Mouse (Mus musculus): Measurements from ENCODE around the gene Esyt1. TPM values are rescaled to one million over a fixed set of nuclear protein-coding genes. Genes with fewer than 3 reads are reported as not detected.

Esyt1 gene
- polyA plus RNA-seq, 1 experiment: 166 TPM

DNA sequence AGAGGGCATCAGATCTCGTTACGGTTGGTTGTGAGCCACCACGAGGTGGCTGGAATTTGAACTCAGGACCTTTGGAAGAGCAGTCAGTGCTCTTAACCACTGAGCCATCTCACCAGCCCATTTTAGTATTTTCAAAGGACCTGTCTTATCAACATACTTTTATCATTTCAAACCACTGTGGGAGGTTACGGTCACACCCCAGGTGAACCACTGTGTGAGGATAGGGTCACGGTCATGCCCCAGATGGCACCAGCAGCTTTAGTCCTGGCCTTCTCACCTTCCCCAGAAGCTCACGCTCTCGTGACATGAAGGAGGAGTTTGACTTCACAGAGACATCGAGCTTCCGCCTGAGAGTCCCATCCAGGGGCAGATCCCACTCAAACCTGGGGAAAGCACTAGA is 14.5 kb downstream of the Esyt1 start:
- Histone ChIP-seq H3ac (ENCODE audit: control insufficient read depth, insufficient read length) (no peak overlapping the region), H3K27me3 (ENCODE audit: control insufficient read depth, insufficient read depth, insufficient read length) (no peaks in the 10 kb centered on the region), H3K79me2 (ENCODE audit: control insufficient read depth, insufficient read depth) (no peaks in the 10 kb centered on the region), H3K4me2 (ENCODE audit: low read depth) (no peak overlapping the region), H3K36me3 (ENCODE audit: control insufficient read depth, insufficient read depth) (peaks cover 48% of the 10 kb centered on the region), H3K4me3 (no peak overlapping the region)
- TF ChIP-seq REST (IDR thresholded peaks at IDR 0.05; ENCODE audit: insufficient read depth, insufficient read length): no peak
- TF ChIP-seq USF1 (IDR thresholded peaks at IDR 0.05; ENCODE audit: low read depth): no peak
- no peak for TF ChIP-seq TCF3 (IDR thresholded peaks at IDR 0.05; ENCODE audit: insufficient read length, low read depth)
- TF ChIP-seq MAX (IDR thresholded peaks at IDR 0.05; ENCODE audit: low read depth): no peak
- no peak for TF ChIP-seq SRF (IDR thresholded peaks at IDR 0.05; ENCODE audit: control insufficient read depth, insufficient read length, low read depth)
- TF ChIP-seq MYOG (IDR thresholded peaks at IDR 0.05; ENCODE audit: control insufficient read depth in 1 of 3, insufficient read depth in 1 of 3, insufficient read length in 2 of 3, low read depth in 2 of 3): no peak
- no peak for TF ChIP-seq POLR2A (IDR thresholded peaks at IDR 0.05; ENCODE audit: insufficient read length, low read depth)
- no peak for TF ChIP-seq CEBPB (IDR thresholded peaks at IDR 0.05; ENCODE audit: insufficient read depth, poor library complexity, severe bottlenecking)
- TF ChIP-seq POLR2AphosphoS2 (IDR thresholded peaks at IDR 0.05; ENCODE audit: insufficient read length, low read depth): no peak
- no peak for TF ChIP-seq MYOD1 (IDR thresholded peaks at IDR 0.05; ENCODE audit: control insufficient read depth in 1 of 3, insufficient read length in 2 of 3, low read depth in 2 of 3)
- TF ChIP-seq TCF12 (IDR thresholded peaks at IDR 0.05; ENCODE audit: insufficient read depth, poor library complexity, severe bottlenecking): no peak
- TF ChIP-seq E2F4 (IDR thresholded peaks at IDR 0.05; ENCODE audit: insufficient read depth): no peak

DNA sequence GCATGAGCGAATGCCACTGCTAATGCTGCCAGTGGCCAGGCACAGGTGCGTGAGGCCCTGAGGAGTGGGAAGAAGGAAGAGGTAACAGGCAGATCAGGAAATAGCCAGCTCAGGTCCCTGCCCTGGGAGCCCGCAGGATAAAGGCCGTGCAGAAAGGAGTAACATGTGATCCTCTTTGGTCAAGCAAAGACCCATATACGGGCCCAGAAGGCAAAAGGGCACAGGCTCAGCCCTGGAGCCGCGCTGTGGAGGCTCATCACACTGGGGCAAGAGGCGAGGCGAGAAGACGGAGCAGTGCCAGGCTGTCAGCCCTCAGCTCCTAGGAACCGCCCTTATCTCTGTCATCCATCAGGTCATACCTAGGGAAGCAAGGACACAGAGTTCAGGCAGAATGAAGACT is 15.4 kb downstream of the Esyt1 start:
- Histone ChIP-seq H3K4me2 (ENCODE audit: low read depth) (no peak overlapping the region), H3K79me2 (ENCODE audit: control insufficient read depth, insufficient read depth) (no peaks in the 10 kb centered on the region), H3ac (ENCODE audit: control insufficient read depth, insufficient read length) (no peak overlapping the region), H3K4me3 (no peak overlapping the region), H3K36me3 (ENCODE audit: control insufficient read depth, insufficient read depth) (peaks cover 43% of the 10 kb centered on the region), H3K27me3 (ENCODE audit: control insufficient read depth, insufficient read depth, insufficient read length) (no peaks in the 10 kb centered on the region)
- TF ChIP-seq SRF (IDR thresholded peaks at IDR 0.05; ENCODE audit: control insufficient read depth, insufficient read length, low read depth): no peak
- TF ChIP-seq E2F4 (IDR thresholded peaks at IDR 0.05; ENCODE audit: insufficient read depth): no peak
- TF ChIP-seq USF1 (IDR thresholded peaks at IDR 0.05; ENCODE audit: low read depth): no peak
- TF ChIP-seq MYOG (IDR thresholded peaks at IDR 0.05; ENCODE audit: control insufficient read depth in 1 of 3, insufficient read depth in 1 of 3, insufficient read length in 2 of 3, low read depth in 2 of 3): no peak
- TF ChIP-seq TCF12 (IDR thresholded peaks at IDR 0.05; ENCODE audit: insufficient read depth, poor library complexity, severe bottlenecking): no peak
- TF ChIP-seq POLR2AphosphoS2 (IDR thresholded peaks at IDR 0.05; ENCODE audit: insufficient read length, low read depth): no peak
- no peak for TF ChIP-seq POLR2A (IDR thresholded peaks at IDR 0.05; ENCODE audit: insufficient read length, low read depth)

DNA sequence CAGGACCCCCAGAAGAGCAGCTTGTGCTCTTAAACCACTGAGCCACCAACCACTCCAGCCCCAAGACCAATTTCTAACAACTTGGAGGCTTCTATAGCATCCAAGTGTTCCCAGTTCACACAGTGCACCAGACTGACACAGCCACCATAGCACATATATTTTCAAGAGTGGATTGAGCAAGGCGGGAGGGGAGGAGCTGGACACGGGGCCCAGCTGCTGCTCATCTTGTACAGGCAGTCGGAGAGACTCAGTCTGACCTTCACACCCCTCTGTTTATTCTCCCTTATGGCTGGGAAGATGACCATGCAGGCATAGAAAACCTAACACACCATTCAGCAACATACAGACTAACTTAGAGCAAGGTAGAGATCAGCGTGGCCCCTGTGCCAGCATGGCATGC is 15.8 kb downstream of the Esyt1 start:
- H3ac ChIP-seq (ENCODE audit: control insufficient read depth, insufficient read length): no peak overlapping the region
- H3K27me3 ChIP-seq (ENCODE audit: control insufficient read depth, insufficient read depth, insufficient read length): no peaks in the 10 kb centered on the region
- no peaks in the 10 kb centered on the region for H3K79me2 ChIP-seq (ENCODE audit: control insufficient read depth, insufficient read depth)
- no peak for TF ChIP-seq TCF3 (IDR thresholded peaks at IDR 0.05; ENCODE audit: insufficient read length, low read depth)
- no peak for TF ChIP-seq POLR2AphosphoS2 (IDR thresholded peaks at IDR 0.05; ENCODE audit: insufficient read length, low read depth)
- TF ChIP-seq SRF (IDR thresholded peaks at IDR 0.05; ENCODE audit: control insufficient read depth, insufficient read length, low read depth): no peak
- no peak for TF ChIP-seq E2F4 (IDR thresholded peaks at IDR 0.05; ENCODE audit: insufficient read depth)
- no peak for TF ChIP-seq CEBPB (IDR thresholded peaks at IDR 0.05; ENCODE audit: insufficient read depth, poor library complexity, severe bottlenecking)
- no peak for TF ChIP-seq MYOG (IDR thresholded peaks at IDR 0.05; ENCODE audit: control insufficient read depth in 1 of 3, insufficient read depth in 1 of 3, insufficient read length in 2 of 3, low read depth in 2 of 3)
- TF ChIP-seq REST (IDR thresholded peaks at IDR 0.05; ENCODE audit: insufficient read depth, insufficient read length): no peak
- TF ChIP-seq USF1 (IDR thresholded peaks at IDR 0.05; ENCODE audit: low read depth): no peak
- TF ChIP-seq MYOD1 (IDR thresholded peaks at IDR 0.05; ENCODE audit: control insufficient read depth in 1 of 3, insufficient read length in 2 of 3, low read depth in 2 of 3): no peak
- no peak for TF ChIP-seq TCF12 (IDR thresholded peaks at IDR 0.05; ENCODE audit: insufficient read depth, poor library complexity, severe bottlenecking)
- TF ChIP-seq POLR2A (IDR thresholded peaks at IDR 0.05; ENCODE audit: insufficient read length, low read depth): no peak
- TF ChIP-seq MAX (IDR thresholded peaks at IDR 0.05; ENCODE audit: low read depth): no peak
- H3K4me2 ChIP-seq (ENCODE audit: low read depth): no peak overlapping the region
- H3K36me3 ChIP-seq (ENCODE audit: control insufficient read depth, insufficient read depth): peaks cover 38% of the 10 kb centered on the region
- no peak overlapping the region for H3K4me3 ChIP-seq

DNA sequence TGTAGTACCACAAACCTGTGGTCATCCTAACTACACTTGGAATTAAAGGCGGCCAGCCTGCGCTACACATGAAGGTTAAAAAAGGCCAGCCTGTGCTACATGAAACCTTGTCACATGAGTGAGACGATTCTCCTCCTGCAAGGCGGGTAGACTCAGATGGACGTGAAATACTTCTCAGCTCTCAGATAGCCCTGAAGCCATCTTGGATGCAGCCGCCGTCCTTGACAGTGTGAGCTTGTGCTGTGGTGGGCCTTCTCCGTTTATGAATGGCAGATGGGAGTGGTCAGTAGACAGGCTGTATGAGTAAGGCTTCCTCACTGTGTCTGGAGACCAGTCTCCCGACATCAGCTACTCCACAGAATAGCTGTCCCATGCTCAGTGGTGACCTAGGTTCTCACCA is 16.5 kb downstream of the Esyt1 start:
- TF ChIP-seq E2F4 (IDR thresholded peaks at IDR 0.05; ENCODE audit: insufficient read depth) (no peak), POLR2AphosphoS2 (IDR thresholded peaks at IDR 0.05; ENCODE audit: insufficient read length, low read depth) (peak; percentile 74), TCF3 (IDR thresholded peaks at IDR 0.05; ENCODE audit: insufficient read length, low read depth) (no peak)
- Histone ChIP-seq H3ac (ENCODE audit: control insufficient read depth, insufficient read length) (no peak overlapping the region), H3K79me2 (ENCODE audit: control insufficient read depth, insufficient read depth) (no peaks in the 10 kb centered on the region), H3K36me3 (ENCODE audit: control insufficient read depth, insufficient read depth) (peaks cover 38% of the 10 kb centered on the region), H3K27me3 (ENCODE audit: control insufficient read depth, insufficient read depth, insufficient read length) (no peaks in the 10 kb centered on the region), H3K4me3 (no peak overlapping the region), H3K4me2 (ENCODE audit: low read depth) (no peak overlapping the region)

DNA sequence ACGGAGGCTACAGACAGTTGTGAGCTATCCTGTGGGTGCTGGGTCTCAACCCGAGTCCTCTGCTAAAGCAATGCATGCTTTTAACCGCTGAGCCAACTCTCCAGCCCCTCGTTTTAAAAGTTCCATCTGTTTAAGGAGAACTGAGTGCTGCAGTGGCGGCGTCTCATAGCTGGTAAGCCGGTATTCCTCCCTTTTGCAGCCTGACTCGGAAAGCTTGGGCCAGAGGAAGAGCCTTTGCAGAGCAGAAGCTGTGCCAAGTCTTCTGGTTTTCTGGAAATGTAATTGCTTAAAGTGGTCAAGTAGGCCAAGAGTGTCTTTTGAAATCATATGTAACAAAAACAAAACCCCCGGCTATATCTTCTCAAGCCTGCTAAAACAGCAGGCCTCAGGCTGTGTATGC is 17.4 kb downstream of the Esyt1 start:
- Histone ChIP-seq H3ac (ENCODE audit: control insufficient read depth, insufficient read length) (no peak overlapping the region), H3K4me2 (ENCODE audit: low read depth) (no peak overlapping the region), H3K27me3 (ENCODE audit: control insufficient read depth, insufficient read depth, insufficient read length) (no peaks in the 10 kb centered on the region), H3K36me3 (ENCODE audit: control insufficient read depth, insufficient read depth) (peaks cover 28% of the 10 kb centered on the region), H3K79me2 (ENCODE audit: control insufficient read depth, insufficient read depth) (no peaks in the 10 kb centered on the region), H3K4me3 (no peak overlapping the region)
- TF ChIP-seq POLR2A (IDR thresholded peaks at IDR 0.05; ENCODE audit: insufficient read length, low read depth) (no peak), USF1 (IDR thresholded peaks at IDR 0.05; ENCODE audit: low read depth) (no peak), CEBPB (IDR thresholded peaks at IDR 0.05; ENCODE audit: insufficient read depth, poor library complexity, severe bottlenecking) (no peak), TCF12 (IDR thresholded peaks at IDR 0.05; ENCODE audit: insufficient read depth, poor library complexity, severe bottlenecking) (no peak), E2F4 (IDR thresholded peaks at IDR 0.05; ENCODE audit: insufficient read depth) (no peak), MYOG (IDR thresholded peaks at IDR 0.05; ENCODE audit: control insufficient read depth in 1 of 3, insufficient read depth in 1 of 3, insufficient read length in 2 of 3, low read depth in 2 of 3) (no peak), MAX (IDR thresholded peaks at IDR 0.05; ENCODE audit: low read depth) (no peak), SRF (IDR thresholded peaks at IDR 0.05; ENCODE audit: control insufficient read depth, insufficient read length, low read depth) (no peak), MYOD1 (IDR thresholded peaks at IDR 0.05; ENCODE audit: control insufficient read depth in 1 of 3, insufficient read length in 2 of 3, low read depth in 2 of 3) (no peak), POLR2AphosphoS2 (IDR thresholded peaks at IDR 0.05; ENCODE audit: insufficient read length, low read depth) (no peak), TCF3 (IDR thresholded peaks at IDR 0.05; ENCODE audit: insufficient read length, low read depth) (no peak), REST (IDR thresholded peaks at IDR 0.05; ENCODE audit: insufficient read depth, insufficient read length) (no peak)
